Mouse (Mus musculus) forebrain, embryonic 10.5 days (tissue): Measurements from ENCODE around the gene Gas2l1. TPM values are rescaled to one million over a fixed set of nuclear protein-coding genes. Genes with fewer than 3 reads are reported as not detected.

Experiments
- DNase-seq: peaks from one replicate; pipeline ENCODE4 v3.0.0-alpha.2; 2017; ENCODE audit warnings: low spot score; ENCODE audit errors: extremely low spot score
- H3K27ac ChIP-seq: fragments of 300-500 bp; sonication (generic); 2 replicates; pipeline ENCODE4 v1.5.1; 2016; ENCODE audit warnings: mild to moderate bottlenecking
- H3K27me3 ChIP-seq: fragments of 300-500 bp; sonication (generic); 2 replicates; pipeline ENCODE4 v1.6.1; 2016; ENCODE audit warnings: mild to moderate bottlenecking; ENCODE audit not compliant: poor library complexity, severe bottlenecking
- H3K36me3 ChIP-seq: fragments of 300-500 bp; sonication (generic); replicated peaks from 2 replicates; pipeline ENCODE4 v1.6.1; 2016; ENCODE audit warnings: mild to moderate bottlenecking, moderate library complexity
- H3K4me1 ChIP-seq: fragments of 300-500 bp; sonication (generic); 2 replicates; pipeline ENCODE4 v1.6.1; 2016
- H3K4me3 ChIP-seq: fragments of 300-500 bp; sonication (generic); 2 replicates; pipeline ENCODE4 v1.5.1; 2016; ENCODE audit warnings: mild to moderate bottlenecking, moderate library complexity
- H3K9me3 ChIP-seq: fragments of 300-500 bp; sonication (generic); 2 replicates; pipeline ENCODE4 v1.6.1; 2016; ENCODE audit warnings: mild to moderate bottlenecking, moderate library complexity
- WGBS: fragments of 180-500 bp; shearing (Covaris S2); methylation state at CpG from one replicate; pipeline ENCODE4 v1.1.7; 2016; 5-methylcytosine and 5-hydroxymethylcytosine counted together
- polyA plus RNA-seq: library from polyadenylated mRNA; unstranded; fragments of >200 nt; fragmentation: Nextera tagmentation; extraction: Ambion mirVana; gene quantifications from 2 replicates; pipeline ENCODE4 v1.2.1, GENCODE M21; 2016

The Gas2l1 gene
- polyA plus RNA-seq, result 20.0 and 20.9 TPM in 2 replicates

GRCm38 (mm10) chr11:5065056-5065821, at the start of gene Gas2l1:
Gene Gas2l1, minus strand, starts transcription at chr11:5065327.
- Histone ChIP-seq H3K27me3 (peaks cover 48% of the 10 kb centered on the region), H3K9me3 (no peaks in the 10 kb centered on the region)

GRCm38 (mm10) chr11:5113645-5114044, 48.5 kb upstream of the Gas2l1 start:
- Histone ChIP-seq H3K27me3 (no peaks in the 10 kb centered on the region), H3K4me3 (no peak overlapping the region), H3K4me1 (peaks cover 10% of the 10 kb centered on the region; the same call in 1 of the 2 replicates), H3K36me3 (peaks cover 23% of the 10 kb centered on the region), H3K9me3 (no peaks in the 10 kb centered on the region), H3K27ac (no peak overlapping the region)
- DNase-seq, result no peak
- WGBS, result 87% methylated on average over 7 of the region's 7 CpGs

More at GRCm38 (mm10) chr11:5065056-5065821, at the start of gene Gas2l1:
- Histone ChIP-seq H3K4me1 (peaks cover 51% of the 10 kb centered on the region), H3K36me3 (peaks cover 42% of the 10 kb centered on the region), H3K4me3 (peak within 1 kb of the TSS; percentile 75), H3K27ac (peak within 1 kb of the TSS; percentile 86)
- under 1% methylated on average over 50 of the region's 50 CpGs for WGBS
- peak; percentile 88 for DNase-seq

- Histone ChIP-seq H3K36me3 (peaks cover 24% of the 10 kb centered on the region), H3K27ac (no peak overlapping the region), H3K4me3 (no peak overlapping the region), H3K4me1 (peaks cover 6% of the 10 kb centered on the region; the same call in 1 of the 2 replicates), H3K9me3 (no peaks in the 10 kb centered on the region), H3K27me3 (no peaks in the 10 kb centered on the region)
- WGBS, result 81% methylated on average over 8 of the region's 8 CpGs
- no peak for DNase-seq
Measured at GRCm38 (mm10) chr11:5109441-5109840, 44.3 kb upstream of the Gas2l1 start.

- Histone ChIP-seq H3K36me3 (peaks cover 40% of the 10 kb centered on the region), H3K9me3 (no peaks in the 10 kb centered on the region)
- 97% methylated on average over 4 of the region's 4 CpGs for WGBS
Measured at GRCm38 (mm10) chr11:5103986-5104509, 38.9 kb upstream of the Gas2l1 start.

DNA sequence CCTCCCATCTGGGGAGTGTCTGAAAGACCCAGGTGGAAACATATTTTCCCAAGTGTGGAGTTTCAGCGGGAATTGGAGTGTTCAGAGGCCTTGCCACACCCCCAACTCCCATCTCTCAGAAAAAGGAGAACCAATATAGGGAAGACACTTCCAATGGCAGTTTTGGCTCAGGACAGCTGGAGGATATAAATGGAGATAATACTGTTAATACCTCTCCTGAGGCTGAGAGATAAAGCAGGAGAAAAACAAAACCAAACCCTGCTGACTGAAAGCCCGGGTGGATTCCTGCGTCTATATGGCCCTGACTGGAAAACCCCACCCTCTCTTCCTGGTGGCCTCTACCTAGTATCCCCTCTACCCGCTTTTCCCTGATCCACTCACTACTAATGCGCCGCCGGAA, 37.3 kb upstream of the Gas2l1 start:
- peaks cover 19% of the 10 kb centered on the region for H3K4me1 ChIP-seq
- WGBS, result 92% methylated on average over 7 of the region's 7 CpGs

More at GRCm38 (mm10) chr11:5103986-5104509, 38.9 kb upstream of the Gas2l1 start:
- DNase-seq, result no peak
- H3K4me1 ChIP-seq, result peaks cover 16% of the 10 kb centered on the region
- no peaks in the 10 kb centered on the region for H3K27me3 ChIP-seq
- no peak overlapping the region for H3K4me3 ChIP-seq
- no peak overlapping the region for H3K27ac ChIP-seq

DNA sequence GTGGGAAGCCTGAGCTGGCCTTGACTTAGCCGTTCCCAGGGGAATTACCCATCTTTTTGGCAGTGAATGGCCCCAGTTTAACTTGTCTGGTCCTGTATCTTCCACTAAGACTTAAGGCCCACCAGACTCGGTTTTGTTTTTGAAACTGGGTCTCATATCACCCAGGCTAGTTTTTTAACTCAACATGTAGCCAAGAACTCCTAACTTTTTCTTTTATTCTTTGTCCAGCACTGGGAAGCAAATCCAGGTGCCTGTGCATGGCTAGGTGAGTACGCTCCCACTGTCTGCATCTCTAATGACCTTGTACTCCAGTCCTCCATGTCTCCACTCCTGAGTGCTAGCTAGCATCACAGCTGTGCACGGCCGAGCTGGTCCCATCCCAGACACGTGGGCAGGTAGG, 36.5 kb upstream of the Gas2l1 start:
- Histone ChIP-seq H3K27ac (no peak overlapping the region), H3K36me3 (peaks cover 42% of the 10 kb centered on the region), H3K9me3 (no peaks in the 10 kb centered on the region), H3K4me3 (0 out of 2 replicates have a peak overlapping the region, but pooled peaks have one; percentile 80), H3K4me1 (peaks cover 26% of the 10 kb centered on the region), H3K27me3 (no peaks in the 10 kb centered on the region)
- 82% methylated on average over 6 of the region's 6 CpGs for WGBS
- DNase-seq, result no peak

More for the DNA sequence above, 37.3 kb upstream of the Gas2l1 start:
- H3K9me3 ChIP-seq, result no peaks in the 10 kb centered on the region
- H3K4me3 ChIP-seq, result no peak overlapping the region
- H3K36me3 ChIP-seq, result peaks cover 40% of the 10 kb centered on the region
- no peaks in the 10 kb centered on the region for H3K27me3 ChIP-seq
- H3K27ac ChIP-seq, result no peak overlapping the region
- no peak for DNase-seq

- Histone ChIP-seq H3K9me3 (no peaks in the 10 kb centered on the region), H3K4me3 (peak overlapping the region; percentile 80), H3K27me3 (no peaks in the 10 kb centered on the region), H3K36me3 (peaks cover 47% of the 10 kb centered on the region), H3K4me1 (peaks cover 35% of the 10 kb centered on the region), H3K27ac (peak overlapping the region; percentile 99; the same call in 1 of the 2 replicates)
- 67% methylated on average over 5 of the region's 5 CpGs for WGBS
- no peak for DNase-seq
Measured at GRCm38 (mm10) chr11:5100801-5101200, 35.7 kb upstream of the Gas2l1 start.

GRCm38 (mm10) chr11:5100283-5100682, 35.2 kb upstream of the Gas2l1 start:
- H3K4me3 ChIP-seq, result peak overlapping the region; percentile 80
- WGBS, result 3% methylated on average over 7 of the region's 7 CpGs
- peak overlapping the region; percentile 99 for H3K27ac ChIP-seq

GRCm38 (mm10) chr11:5099576-5100183, 34.6 kb upstream of the Gas2l1 start:
- H3K27me3 ChIP-seq, result no peaks in the 10 kb centered on the region
- peak overlapping the region; percentile 99 for H3K27ac ChIP-seq
- no peaks in the 10 kb centered on the region for H3K9me3 ChIP-seq
- H3K4me3 ChIP-seq, result peak overlapping the region; percentile 80
- WGBS, result under 1% methylated on average over 31 of the region's 31 CpGs
- DNase-seq, result peak; percentile 90
- H3K36me3 ChIP-seq, result peaks cover 41% of the 10 kb centered on the region
- H3K4me1 ChIP-seq, result peaks cover 35% of the 10 kb centered on the region

More at GRCm38 (mm10) chr11:5100283-5100682, 35.2 kb upstream of the Gas2l1 start:
- Histone ChIP-seq H3K27me3 (no peaks in the 10 kb centered on the region), H3K9me3 (no peaks in the 10 kb centered on the region), H3K36me3 (peaks cover 44% of the 10 kb centered on the region), H3K4me1 (peaks cover 35% of the 10 kb centered on the region)
- no peak for DNase-seq

GRCm38 (mm10) chr11:5098736-5099542, 33.8 kb upstream of the Gas2l1 start, which contains the start of the genes Rhbdd3 and Ewsr1:
Gene Rhbdd3, plus strand, starts transcription at chr11:5098926.
Gene Ewsr1, minus strand, starts transcription at chr11:5099266.
- Histone ChIP-seq H3K9me3 (no peaks in the 10 kb centered on the region), H3K4me3 (peak within 1 kb of the TSS; percentile 80), H3K4me1 (peaks cover 35% of the 10 kb centered on the region), H3K27ac (peak within 1 kb of the TSS; percentile 99), H3K36me3 (peaks cover 39% of the 10 kb centered on the region), H3K27me3 (no peaks in the 10 kb centered on the region)
- peak; percentile 96 for DNase-seq
- WGBS, result under 1% methylated on average over 91 of the region's 92 CpGs

- peak overlapping the region; percentile 80 for H3K4me3 ChIP-seq
- no peaks in the 10 kb centered on the region for H3K9me3 ChIP-seq
- peak overlapping the region; percentile 99 for H3K27ac ChIP-seq
- DNase-seq, result no peak
- WGBS, result under 1% methylated on average over 44 of the region's 44 CpGs
- H3K27me3 ChIP-seq, result no peaks in the 10 kb centered on the region
- peaks cover 35% of the 10 kb centered on the region for H3K4me1 ChIP-seq
- H3K36me3 ChIP-seq, result peaks cover 39% of the 10 kb centered on the region
Measured at GRCm38 (mm10) chr11:5098035-5098735, 33.1 kb upstream of the Gas2l1 start.
